Mouse (Mus musculus) heart, adult 9 months (tissue): Measurements from ENCODE around the gene Sipa1.
"Not testable (repeated sequence)": the region's sequence is repeated elsewhere in the genome, so short reads cannot be mapped to it uniquely, and the experiment has no call there.

Experiments
- DNase-seq, 2 experiments: peaks; one replicate each; pipeline ENCODE4 v3.0.0; 2022; ENCODE audit warnings: low spot score in 2 of 2

The Sipa1 gene

GRCm38 (mm10) chr19:5686954-5687353, 23.4 kb upstream of the Sipa1 start:
- not testable (repeated sequence) for DNase-seq

- DNase-seq, result no peak
Measured at GRCm38 (mm10) chr19:5686437-5686836, 22.9 kb upstream of the Sipa1 start.

GRCm38 (mm10) chr19:5685861-5686260, 22.4 kb upstream of the Sipa1 start:
- DNase-seq, result no peak

- no peak for DNase-seq
Measured at GRCm38 (mm10) chr19:5685431-5685830, 21.9 kb upstream of the Sipa1 start.

GRCm38 (mm10) chr19:5684985-5685384, 21.5 kb upstream of the Sipa1 start:
- DNase-seq, result no peak

GRCm38 (mm10) chr19:5684236-5684635, 20.7 kb upstream of the Sipa1 start:
- DNase-seq, result no peak

GRCm38 (mm10) chr19:5680432-5680831, 16.9 kb upstream of the Sipa1 start:
- no peak for DNase-seq

- DNase-seq, result no peak
Measured at GRCm38 (mm10) chr19:5668372-5668771, 4.9 kb upstream of the Sipa1 start.

GRCm38 (mm10) chr19:5666386-5666785, 2.9 kb upstream of the Sipa1 start:
- DNase-seq, result no peak

GRCm38 (mm10) chr19:5665465-5665864, 2.0 kb upstream of the Sipa1 start:
- DNase-seq, result no peak

- no peak for DNase-seq
Measured at GRCm38 (mm10) chr19:5664669-5665257, 1.3 kb upstream of the Sipa1 start.

- DNase-seq, result no peak
Measured at GRCm38 (mm10) chr19:5662310-5662709, 1.2 kb downstream of the Sipa1 start.

- peak; percentile 70 to 83 for DNase-seq
Measured at GRCm38 (mm10) chr19:5660942-5661751, 2.4 kb downstream of the Sipa1 start.

- DNase-seq, result no peak
Measured at GRCm38 (mm10) chr19:5654720-5655298, 8.7 kb downstream of the Sipa1 start.

GRCm38 (mm10) chr19:5653969-5654719, 9.4 kb downstream of the Sipa1 start:
- no peak for DNase-seq

- no peak for DNase-seq
Measured at GRCm38 (mm10) chr19:5652570-5652969, 10.9 kb downstream of the Sipa1 start.

- DNase-seq, result no peak
Measured at GRCm38 (mm10) chr19:5651502-5652274, 11.8 kb downstream of the Sipa1 start.

GRCm38 (mm10) chr19:5649298-5649741, 14.2 kb downstream of the Sipa1 start:
- peak; percentile 75 to 85 for DNase-seq

GRCm38 (mm10) chr19:5648401-5649297, 14.9 kb downstream of the Sipa1 start:
- DNase-seq, result peak; percentile 90 to 91

GRCm38 (mm10) chr19:5647791-5648190, 15.7 kb downstream of the Sipa1 start:
- DNase-seq, result no peak
